Mouse (Mus musculus) hindbrain, embryonic 16.5 days (tissue): ENCODE data around the gene Dgki. TPM values are rescaled to one million over a fixed set of nuclear protein-coding genes. Genes with fewer than 3 reads are reported as not detected.

ENCODE experiments used
- ATAC-seq: fragments of 200-750 bp; cut with Nextera tagmentation; 2 replicates; pipeline ENCODE4 v1.8.0; 2017; ENCODE audit warnings: moderate TSS enrichment, moderate library complexity
- H3K27ac ChIP-seq: fragments of 300-500 bp; sonication (generic); 2 replicates; pipeline ENCODE4 v1.5.1; 2014; ENCODE audit warnings: low read depth, mild to moderate bottlenecking, control low read depth, low read length, moderate library complexity
- H3K27me3 ChIP-seq: fragments of 300-500 bp; sonication (generic); replicated peaks from 2 replicates; pipeline ENCODE4 v1.6.1; 2014; ENCODE audit warnings: low read length; ENCODE audit not compliant: control insufficient read depth, insufficient read depth
- H3K36me3 ChIP-seq: fragments of 300-500 bp; sonication (generic); 2 replicates; pipeline ENCODE4 v1.6.1; 2014; ENCODE audit warnings: mild to moderate bottlenecking, low read length, moderate library complexity, mixed read lengths; ENCODE audit not compliant: control insufficient read depth, insufficient read depth
- H3K4me1 ChIP-seq: fragments of 300-500 bp; sonication (generic); 2 replicates; pipeline ENCODE4 v1.6.1; 2014; ENCODE audit warnings: low read depth, low read length; ENCODE audit not compliant: control insufficient read depth, insufficient read depth
- H3K4me2 ChIP-seq: fragments of 300-500 bp; sonication (generic); 2 replicates; pipeline ENCODE4 v1.6.1; 2014; ENCODE audit warnings: mild to moderate bottlenecking, low read length, control low read depth, moderate library complexity
- H3K4me3 ChIP-seq: fragments of 300-500 bp; sonication (generic); 2 replicates; pipeline ENCODE4 v1.5.1; 2014; ENCODE audit warnings: mild to moderate bottlenecking, low read length, control low read depth, moderate library complexity
- H3K9ac ChIP-seq: fragments of 300-500 bp; sonication (generic); 2 replicates; pipeline ENCODE4 v1.6.1; 2014; ENCODE audit warnings: low read depth, mild to moderate bottlenecking, control low read depth, low read length, moderate library complexity
- H3K9me3 ChIP-seq: fragments of 300-500 bp; sonication (generic); 2 replicates; pipeline ENCODE4 v1.6.1; 2014; ENCODE audit warnings: mild to moderate bottlenecking, low read length, moderate library complexity; ENCODE audit not compliant: control insufficient read depth
- WGBS: fragments of 180-500 bp; shearing (Covaris S2); extraction: QIAGEN DNeasy Blood & Tissue Kit; methylation state at CpG from one replicate; pipeline ENCODE4 v1.1.7; 2014; 5-methylcytosine and 5-hydroxymethylcytosine counted together
- polyA plus RNA-seq: library from polyadenylated mRNA; unstranded; fragments of >200 nt; fragmentation: Nextera tagmentation; extraction: Ambion mirVana; gene quantifications from 2 replicates; pipeline ENCODE4 v1.2.1, GENCODE M21; 2015

Gene Dgki
- polyA plus RNA-seq, 1 experiment from 2014 or later: 6.0 TPM

DNA sequence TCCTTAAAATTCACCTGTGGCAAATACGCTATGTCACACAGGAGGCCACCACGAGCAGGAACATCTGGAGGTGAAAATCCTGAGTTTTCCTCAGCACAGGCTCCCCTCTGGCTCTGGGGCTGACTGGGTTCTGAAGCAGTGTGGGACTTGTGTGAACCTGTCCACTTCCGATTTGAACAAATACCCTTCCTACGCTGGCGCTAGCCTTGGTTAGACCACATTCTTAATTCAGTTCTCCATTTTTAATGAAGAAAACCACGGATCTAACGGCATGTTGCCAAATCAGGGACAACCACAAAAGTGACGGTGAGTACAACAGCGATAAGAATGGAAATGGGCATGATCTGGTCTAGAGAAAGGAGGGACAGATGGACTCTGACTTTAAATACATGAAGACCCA, 15.1 kb downstream of the Dgki start:
- ATAC-seq: no peak
- Histone ChIP-seq H3K4me2 (no peak overlapping the region), H3K27ac (no peak overlapping the region), H3K36me3 (no peaks in the 10 kb centered on the region), H3K4me1 (no peaks in the 10 kb centered on the region), H3K9me3 (no peaks in the 10 kb centered on the region), H3K9ac (no peak overlapping the region), H3K4me3 (no peak overlapping the region), H3K27me3 (no peaks in the 10 kb centered on the region)
- WGBS: 95% methylated on average over 9 of the region's 9 CpGs

DNA sequence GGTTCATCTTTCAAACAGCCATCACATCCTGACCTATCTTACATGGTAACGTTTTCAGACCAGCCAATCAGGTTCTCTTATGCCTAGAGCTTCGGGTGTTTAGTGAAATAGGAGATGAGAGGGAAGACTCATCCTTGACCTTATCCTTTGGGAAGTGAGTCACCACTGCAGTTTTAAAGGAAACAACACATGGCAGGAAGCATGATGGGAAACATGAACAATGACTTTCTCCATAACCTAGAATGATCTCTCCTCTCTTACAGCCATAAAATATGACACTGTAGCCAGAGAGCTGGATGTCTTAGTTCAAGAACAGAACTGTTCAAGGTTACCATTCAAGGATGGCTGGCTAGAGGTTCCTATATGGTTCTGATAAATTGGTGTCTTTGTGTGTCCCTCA, 16.6 kb downstream of the Dgki start:
- H3K4me2 ChIP-seq: no peak overlapping the region
- H3K4me3 ChIP-seq: no peak overlapping the region
- 72% methylated on average over 2 of the region's 2 CpGs for WGBS
- H3K4me1 ChIP-seq: no peaks in the 10 kb centered on the region
- no peak for ATAC-seq
- H3K9me3 ChIP-seq: no peaks in the 10 kb centered on the region
- no peaks in the 10 kb centered on the region for H3K36me3 ChIP-seq
- no peak overlapping the region for H3K9ac ChIP-seq
- H3K27ac ChIP-seq: no peak overlapping the region
- no peaks in the 10 kb centered on the region for H3K27me3 ChIP-seq

DNA sequence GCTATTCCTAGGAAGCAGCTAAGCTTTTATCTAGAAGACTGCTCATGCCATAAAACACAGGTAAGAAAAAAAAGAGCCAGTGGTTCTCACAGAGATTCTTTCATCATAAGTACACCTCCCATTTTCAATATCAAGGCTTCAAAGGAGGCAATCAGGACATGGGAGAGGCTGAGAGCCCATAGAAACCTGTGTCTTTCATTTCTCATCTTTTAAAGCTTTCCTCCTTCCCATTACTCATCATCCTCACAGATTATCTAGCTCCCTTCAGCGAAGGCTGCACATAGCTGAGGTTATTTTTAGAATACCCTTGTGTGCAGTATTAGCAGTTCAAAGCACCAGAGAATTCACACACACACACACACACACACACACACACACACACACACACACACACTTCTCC, 17.3 kb downstream of the Dgki start:
- H3K9ac ChIP-seq: no peak overlapping the region
- H3K27ac ChIP-seq: no peak overlapping the region
- H3K4me3 ChIP-seq: no peak overlapping the region
- no peaks in the 10 kb centered on the region for H3K27me3 ChIP-seq
- no peak overlapping the region for H3K4me2 ChIP-seq
- no peak for ATAC-seq
- 53% methylated on average over 1 of the region's 1 CpGs for WGBS
- no peaks in the 10 kb centered on the region for H3K9me3 ChIP-seq
- H3K36me3 ChIP-seq: no peaks in the 10 kb centered on the region
- H3K4me1 ChIP-seq: no peaks in the 10 kb centered on the region

DNA sequence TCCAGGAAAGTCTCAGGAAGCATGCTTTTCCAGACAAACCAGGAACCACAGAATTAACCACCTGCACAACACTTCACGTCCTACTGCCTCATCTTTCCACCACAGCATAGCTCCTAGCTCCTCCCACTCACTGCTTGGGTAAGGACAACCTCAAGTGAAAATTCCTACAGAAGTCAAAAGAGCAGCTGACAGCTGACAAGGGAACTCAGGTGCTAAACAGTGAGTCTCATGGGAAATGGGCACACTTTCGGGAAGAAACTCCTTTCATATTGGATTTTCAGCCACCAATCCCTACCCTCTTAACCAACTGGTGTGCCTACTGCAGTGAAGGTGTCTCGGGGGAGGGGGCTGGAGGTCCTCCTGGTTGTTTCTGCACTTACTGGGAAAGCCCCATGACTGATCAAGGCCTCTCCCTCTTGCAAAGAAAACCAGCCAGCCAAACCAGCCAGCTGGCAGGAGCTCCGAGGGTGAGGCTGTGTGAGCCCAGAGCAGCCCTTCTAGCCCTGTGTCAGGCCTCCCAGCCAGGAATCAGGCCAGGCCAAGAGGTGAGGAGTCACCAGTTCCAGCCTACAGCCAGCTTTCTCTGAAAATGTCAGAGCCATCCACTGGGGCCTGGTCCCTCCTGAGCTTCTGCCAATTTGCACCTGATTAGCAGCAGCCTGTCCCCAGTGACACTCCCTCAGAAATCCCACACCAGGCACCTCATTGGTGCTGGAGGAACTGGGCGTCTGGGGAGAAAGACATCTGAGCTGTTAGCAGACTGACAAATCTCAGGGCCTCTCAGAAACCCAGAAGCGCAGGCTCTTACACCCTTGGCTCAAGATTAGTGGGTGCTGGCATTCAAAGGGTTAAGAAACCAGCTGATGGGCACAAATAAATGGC, 22.9 kb downstream of the Dgki start:
- Histone ChIP-seq H3K9me3 (no peaks in the 10 kb centered on the region), H3K4me3 (no peak overlapping the region), H3K36me3 (no peaks in the 10 kb centered on the region), H3K4me2 (no peak overlapping the region), H3K9ac (no peak overlapping the region), H3K27ac (no peak overlapping the region), H3K4me1 (no peaks in the 10 kb centered on the region), H3K27me3 (no peaks in the 10 kb centered on the region)
- 56% methylated on average over 6 of the region's 6 CpGs for WGBS
- ATAC-seq: peak; percentile 80

DNA sequence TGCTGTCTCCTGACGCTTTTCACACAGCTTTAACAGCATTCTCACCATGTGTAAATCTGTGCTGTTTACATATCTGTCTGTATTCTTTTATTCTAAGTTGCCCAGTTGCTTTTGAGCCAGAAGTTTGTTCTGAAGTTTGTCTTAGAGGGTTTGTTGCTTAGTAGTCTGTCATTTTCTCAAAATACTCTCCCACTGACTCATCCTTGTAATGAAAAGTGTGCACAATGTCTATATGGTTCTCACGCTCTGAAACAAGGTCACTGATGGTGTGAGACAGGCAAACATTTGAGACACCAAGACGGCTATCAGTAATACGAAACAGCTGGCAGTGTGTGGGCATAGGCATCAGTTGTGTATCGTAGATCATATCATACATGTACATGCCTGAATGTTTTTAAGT, 23.8 kb downstream of the Dgki start:
- Histone ChIP-seq H3K36me3 (no peaks in the 10 kb centered on the region), H3K4me2 (no peak overlapping the region), H3K9me3 (no peaks in the 10 kb centered on the region), H3K27me3 (no peaks in the 10 kb centered on the region), H3K27ac (no peak overlapping the region), H3K4me3 (no peak overlapping the region), H3K4me1 (no peaks in the 10 kb centered on the region), H3K9ac (no peak overlapping the region)
- 79% methylated on average over 5 of the region's 5 CpGs for WGBS
- no peak for ATAC-seq

DNA sequence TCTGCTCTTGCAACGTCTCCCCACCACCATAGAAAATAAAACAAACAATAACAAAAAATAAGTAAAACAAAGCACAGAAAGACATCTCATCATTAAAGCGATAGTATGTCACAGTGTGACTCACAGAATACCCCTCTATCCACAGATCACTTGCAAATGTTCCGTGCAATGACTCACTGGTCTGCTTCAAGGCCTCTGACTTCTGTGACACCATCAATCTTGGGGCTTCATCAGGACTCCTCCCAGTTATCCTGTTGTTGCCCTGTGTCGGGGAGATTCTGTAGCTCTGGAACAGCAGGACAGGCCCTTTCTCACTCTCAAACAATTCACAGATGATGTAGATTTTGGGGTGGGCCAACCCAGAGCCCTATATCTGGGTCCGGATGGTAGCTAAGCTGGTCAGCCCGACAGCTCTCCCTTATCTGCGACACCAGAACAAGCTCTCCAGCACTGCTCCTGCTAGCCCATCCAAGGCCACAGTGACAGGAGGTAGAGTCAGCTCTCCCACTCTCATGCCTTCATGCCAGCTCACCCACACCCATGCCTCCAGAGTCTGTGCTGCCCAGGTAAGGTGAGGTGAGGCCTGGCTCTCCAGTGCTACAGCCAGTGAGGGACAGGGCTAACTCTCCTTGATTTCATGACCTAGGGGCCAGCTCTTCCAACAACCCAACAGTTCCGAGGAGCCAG, 28.9 kb downstream of the Dgki start:
- WGBS: 81% methylated on average over 8 of the region's 8 CpGs
- Histone ChIP-seq H3K9ac (no peak overlapping the region), H3K27me3 (no peaks in the 10 kb centered on the region), H3K4me3 (no peak overlapping the region), H3K27ac (no peak overlapping the region), H3K36me3 (no peaks in the 10 kb centered on the region), H3K9me3 (no peaks in the 10 kb centered on the region), H3K4me1 (no peaks in the 10 kb centered on the region), H3K4me2 (no peak overlapping the region)
- ATAC-seq: no peak

DNA sequence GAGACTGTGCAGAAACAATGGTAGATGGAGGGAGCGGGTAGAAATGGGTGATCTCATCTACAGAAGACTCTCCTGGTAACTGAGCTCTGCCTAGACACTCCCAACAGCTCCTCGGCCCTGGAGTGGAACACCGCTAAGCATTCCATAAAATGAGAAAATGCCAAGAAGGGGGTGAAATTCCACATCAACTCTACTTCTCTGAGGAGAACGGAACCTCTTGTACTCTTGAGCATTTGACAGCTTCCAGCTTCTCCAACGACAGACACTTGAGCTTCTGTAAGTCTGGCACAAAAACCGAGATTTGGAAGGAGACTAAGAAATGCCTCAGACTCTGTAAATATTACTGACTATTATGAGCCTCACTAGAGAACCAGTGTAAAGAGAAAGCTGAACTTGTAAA, 31.4 kb downstream of the Dgki start:
- Histone ChIP-seq H3K4me3 (no peak overlapping the region), H3K4me2 (no peak overlapping the region), H3K9ac (no peak overlapping the region), H3K27me3 (no peaks in the 10 kb centered on the region), H3K4me1 (no peaks in the 10 kb centered on the region), H3K36me3 (0 out of 2 replicates have a peak, but pooled peaks cover 4% of the 10 kb centered on the region), H3K27ac (no peak overlapping the region), H3K9me3 (no peaks in the 10 kb centered on the region)
- WGBS: 85% methylated on average over 6 of the region's 6 CpGs
- no peak for ATAC-seq

DNA sequence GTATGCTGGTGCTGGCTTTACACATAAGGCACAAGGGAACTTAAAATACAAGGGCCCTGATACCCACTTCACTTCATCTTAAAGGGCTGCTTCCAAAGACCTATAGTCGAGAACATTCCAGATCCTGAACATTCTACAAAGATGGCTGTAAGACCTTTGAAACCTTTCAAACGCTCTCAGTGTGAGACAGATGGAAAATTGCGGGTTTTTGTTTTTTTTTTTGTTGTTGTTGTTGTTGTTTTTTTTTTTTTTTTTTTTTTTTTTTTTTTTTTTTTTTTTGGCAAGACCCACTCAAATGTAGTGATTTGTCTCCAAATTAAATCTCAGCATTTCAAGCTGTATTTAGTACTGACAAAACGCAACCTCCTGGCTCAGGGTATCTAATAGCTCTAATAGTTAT, 32.0 kb downstream of the Dgki start:
- 0 out of 2 replicates have a peak, but pooled peaks cover 4% of the 10 kb centered on the region for H3K36me3 ChIP-seq
- H3K4me3 ChIP-seq: no peak overlapping the region
- 89% methylated on average over 4 of the region's 4 CpGs for WGBS
- no peaks in the 10 kb centered on the region for H3K4me1 ChIP-seq
- no peaks in the 10 kb centered on the region for H3K27me3 ChIP-seq
- no peak for ATAC-seq
- no peak overlapping the region for H3K9ac ChIP-seq
- no peak overlapping the region for H3K4me2 ChIP-seq
- H3K9me3 ChIP-seq: no peaks in the 10 kb centered on the region
- no peak overlapping the region for H3K27ac ChIP-seq

DNA sequence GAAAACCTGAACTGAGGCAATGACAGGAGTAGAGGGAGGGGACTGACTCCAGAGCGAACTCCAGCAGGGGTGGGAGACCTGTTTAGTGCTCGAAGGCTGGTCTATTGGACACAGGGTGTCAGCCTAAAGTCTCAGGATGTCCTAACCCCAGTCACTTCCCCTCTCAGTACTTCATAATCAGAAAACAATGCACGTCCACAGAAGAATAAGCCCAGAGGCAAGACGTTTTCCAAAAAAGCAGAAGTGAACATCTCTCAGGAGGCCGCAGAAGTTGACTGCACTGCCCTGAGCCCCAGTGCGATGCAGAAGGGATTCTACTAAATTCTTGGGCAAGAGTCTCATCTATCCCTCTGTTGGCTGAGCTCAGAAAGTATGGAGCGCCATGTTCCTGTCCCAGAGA, 37.5 kb downstream of the Dgki start:
- Histone ChIP-seq H3K4me1 (no peaks in the 10 kb centered on the region), H3K9ac (no peak overlapping the region), H3K9me3 (no peaks in the 10 kb centered on the region), H3K36me3 (0 out of 2 replicates have a peak, but pooled peaks cover 4% of the 10 kb centered on the region), H3K4me2 (no peak overlapping the region), H3K4me3 (no peak overlapping the region), H3K27ac (no peak overlapping the region), H3K27me3 (no peaks in the 10 kb centered on the region)
- no peak for ATAC-seq
- WGBS: 86% methylated on average over 7 of the region's 7 CpGs
